Mouse (Mus musculus) bone marrow, adult 2 months (tissue): ENCODE results near the gene Trim41.

Experiments used
- CTCF ChIP-seq: fragments of 200-500 bp; IDR thresholded peaks from 2 replicates; pipeline ENCODE4 v1.5.1; 2011; ENCODE audit warnings: low read length, control low read depth; ENCODE audit not compliant: control insufficient read depth, insufficient read depth
- POLR2A ChIP-seq: fragments of 200-500 bp; IDR thresholded peaks from 2 replicates; pipeline ENCODE4 v1.6.1; 2011; ENCODE audit warnings: low read depth, mild to moderate bottlenecking, control low read depth, low read length, borderline replicate concordance; ENCODE audit not compliant: control insufficient read depth

DNA sequence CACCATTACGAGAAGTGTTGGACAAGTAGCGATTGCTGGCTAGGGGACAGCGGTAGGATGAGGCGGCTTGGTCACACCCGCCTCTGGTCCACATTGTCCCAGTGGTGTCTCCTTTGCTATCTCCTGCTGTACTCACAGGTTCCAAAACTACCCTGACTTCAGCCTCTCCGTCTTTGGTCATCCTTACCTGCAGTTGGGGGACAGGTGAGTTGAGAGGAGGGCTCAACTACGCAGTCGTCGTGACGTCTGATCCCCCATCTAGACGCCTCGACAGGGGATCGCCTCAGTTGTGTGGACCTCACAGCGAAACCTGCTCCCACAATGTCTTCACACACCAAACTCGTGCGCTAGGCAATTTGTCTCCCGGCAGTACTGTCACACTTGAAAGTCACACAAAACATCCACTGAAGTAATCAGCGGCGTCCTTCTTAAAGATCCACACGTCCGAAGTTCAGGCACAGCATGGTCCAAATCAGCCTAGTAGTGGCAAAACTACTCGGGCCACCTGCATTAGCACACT is 7.2 kb upstream of the Trim41 start:
- no peak for TF ChIP-seq CTCF
- TF ChIP-seq POLR2A, result no peak
